Mouse (Mus musculus) stomach, postnatal 0 days (tissue): ENCODE measurements around the gene Caln1. TPM values are rescaled to one million over a fixed set of nuclear protein-coding genes. Genes with fewer than 3 reads are reported as not detected.

Source experiments
- ATAC-seq: fragments of 200-750 bp; cut with Nextera tagmentation; 2 replicates; pipeline ENCODE4 v1.8.0; 2017; ENCODE audit not compliant: low FRiP score, low TSS enrichment
- DNase-seq: peaks from one replicate; pipeline ENCODE4 v3.0.0-alpha.2; 2016; ENCODE audit warnings: low spot score
- H3K27ac ChIP-seq: fragments of 300-500 bp; sonication (generic); replicated peaks from 2 replicates; pipeline ENCODE4 v1.5.1; 2014; ENCODE audit warnings: mild to moderate bottlenecking, control low read depth
- H3K27me3 ChIP-seq: fragments of 300-500 bp; sonication (generic); 2 replicates; pipeline ENCODE4 v1.6.1; 2014; ENCODE audit warnings: low read length; ENCODE audit not compliant: control insufficient read depth, insufficient read depth
- H3K36me3 ChIP-seq: fragments of 300-500 bp; sonication (generic); 2 replicates; pipeline ENCODE4 v1.6.1; 2014; ENCODE audit warnings: low read length, mixed read lengths; ENCODE audit not compliant: control insufficient read depth, insufficient read depth
- H3K4me1 ChIP-seq: fragments of 300-500 bp; sonication (generic); replicated peaks from 2 replicates; pipeline ENCODE4 v1.6.1; 2014; ENCODE audit warnings: antibody characterized with exemption; ENCODE audit not compliant: control insufficient read depth, insufficient read depth
- H3K4me2 ChIP-seq: fragments of 300-500 bp; sonication (generic); replicated peaks from 2 replicates; pipeline ENCODE4 v1.6.1; 2014; ENCODE audit warnings: low read depth, mild to moderate bottlenecking, control low read depth, moderate library complexity
- H3K4me3 ChIP-seq: fragments of 300-500 bp; sonication (generic); 2 replicates; pipeline ENCODE4 v1.5.1; 2014; ENCODE audit warnings: low read depth, low read length, control low read depth
- H3K9ac ChIP-seq: fragments of 300-500 bp; sonication (generic); 2 replicates; pipeline ENCODE4 v1.6.1; 2014; ENCODE audit warnings: mild to moderate bottlenecking, low read length, control low read depth, mixed read lengths
- H3K9me3 ChIP-seq: fragments of 300-500 bp; sonication (generic); 2 replicates; pipeline ENCODE4 v1.6.1; 2016; ENCODE audit warnings: low read length; ENCODE audit not compliant: control insufficient read depth
- CTCF ChIP-seq: IDR thresholded peaks from 2 replicates; pipeline ENCODE4 v1.5.1; 2016; ENCODE audit warnings: antibody characterized with exemption, low read depth, mild to moderate bottlenecking, moderate library complexity
- EP300 ChIP-seq: optimal IDR thresholded peaks from 2 replicates; pipeline ENCODE3; 2016; ENCODE audit warnings: antibody characterized with exemption
- WGBS: fragments of 180-500 bp; shearing (Covaris S2); extraction: QIAGEN DNeasy Blood & Tissue Kit; methylation state at CpG from one replicate; pipeline ENCODE4 v1.1.7; 2014; 5-methylcytosine and 5-hydroxymethylcytosine counted together
- polyA plus RNA-seq: library from polyadenylated mRNA; unstranded; fragments of >200 nt; fragmentation: Nextera tagmentation; extraction: Ambion mirVana; gene quantifications from 2 replicates; pipeline ENCODE4 v1.2.1, GENCODE M21; 2015

The Caln1 gene
- polyA plus RNA-seq, 1 experiment from 2014 or later: 0.11 TPM

- no peak for TF ChIP-seq EP300
- TF ChIP-seq CTCF: no peak
- Histone ChIP-seq H3K36me3 (no peaks in the 10 kb centered on the region), H3K9ac (no peak overlapping the region), H3K27ac (no peak overlapping the region), H3K9me3 (no peaks in the 10 kb centered on the region), H3K27me3 (no peaks in the 10 kb centered on the region), H3K4me2 (no peak overlapping the region), H3K4me1 (no peaks in the 10 kb centered on the region), H3K4me3 (no peak overlapping the region)
- 63% methylated on average over 3 of the region's 3 CpGs for WGBS
- ATAC-seq (peak; percentile 31; the same call in 1 of the 2 replicates), DNase-seq (no peak)
These were observed 489.5 kb downstream of the Caln1 start for GRCm38 (mm10) chr5:130858706-130859105.

- H3K9me3 ChIP-seq: no peaks in the 10 kb centered on the region
- DNase-seq (no peak), ATAC-seq (no peak)
- H3K36me3 ChIP-seq: no peaks in the 10 kb centered on the region
- TF ChIP-seq CTCF: peak; percentile 57
- no peak for TF ChIP-seq EP300
- H3K9ac ChIP-seq: no peak overlapping the region
- H3K27me3 ChIP-seq: no peaks in the 10 kb centered on the region
- H3K4me3 ChIP-seq: no peak overlapping the region
- 42% methylated on average over 5 of the region's 6 CpGs for WGBS
- no peak overlapping the region for H3K27ac ChIP-seq
- H3K4me2 ChIP-seq: no peak overlapping the region
- H3K4me1 ChIP-seq: no peaks in the 10 kb centered on the region
These were observed 490.5 kb downstream of the Caln1 start for GRCm38 (mm10) chr5:130859736-130860135.

- ATAC-seq (no peak), DNase-seq (peak; percentile 21)
- Histone ChIP-seq H3K9ac (no peak overlapping the region), H3K27ac (no peak overlapping the region), H3K4me1 (no peaks in the 10 kb centered on the region), H3K4me3 (no peak overlapping the region), H3K36me3 (no peaks in the 10 kb centered on the region), H3K4me2 (no peak overlapping the region), H3K9me3 (no peaks in the 10 kb centered on the region), H3K27me3 (no peaks in the 10 kb centered on the region)
- TF ChIP-seq EP300: no peak
- TF ChIP-seq CTCF: peak; percentile 71
- WGBS: 59% methylated on average over 5 of the region's 5 CpGs
These were observed 493.0 kb downstream of the Caln1 start for GRCm38 (mm10) chr5:130862302-130862701.

GRCm38 (mm10) chr5:130869869-130870268 lies 500.6 kb downstream of the Caln1 start:
- no peaks in the 10 kb centered on the region for H3K36me3 ChIP-seq
- 85% methylated on average over 1 of the region's 1 CpGs for WGBS
- H3K4me2 ChIP-seq: no peak overlapping the region
- peak; percentile 57 for TF ChIP-seq CTCF
- TF ChIP-seq EP300: no peak
- no peaks in the 10 kb centered on the region for H3K4me1 ChIP-seq
- H3K27me3 ChIP-seq: no peaks in the 10 kb centered on the region
- no peak overlapping the region for H3K9ac ChIP-seq
- no peaks in the 10 kb centered on the region for H3K9me3 ChIP-seq
- H3K4me3 ChIP-seq: no peak overlapping the region
- no peak overlapping the region for H3K27ac ChIP-seq
- DNase-seq (no peak), ATAC-seq (no peak)

GRCm38 (mm10) chr5:130871086-130871485 lies 501.8 kb downstream of the Caln1 start:
- no peaks in the 10 kb centered on the region for H3K9me3 ChIP-seq
- H3K36me3 ChIP-seq: no peaks in the 10 kb centered on the region
- no peak for ATAC-seq
- TF ChIP-seq EP300: no peak
- TF ChIP-seq CTCF: no peak
- H3K4me2 ChIP-seq: no peak overlapping the region
- no peak overlapping the region for H3K9ac ChIP-seq
- H3K27ac ChIP-seq: no peak overlapping the region
- 50% methylated on average over 8 of the region's 8 CpGs for WGBS
- H3K4me1 ChIP-seq: no peaks in the 10 kb centered on the region
- H3K4me3 ChIP-seq: no peak overlapping the region
- DNase-seq: no peak
- no peaks in the 10 kb centered on the region for H3K27me3 ChIP-seq

- no peak for ATAC-seq
These were observed 506.1 kb downstream of the Caln1 start for GRCm38 (mm10) chr5:130875391-130875790.

More at GRCm38 (mm10) chr5:130875391-130875790, 506.1 kb downstream of the Caln1 start:
- H3K9me3 ChIP-seq: no peaks in the 10 kb centered on the region
- no peaks in the 10 kb centered on the region for H3K4me1 ChIP-seq
- H3K27ac ChIP-seq: no peak overlapping the region
- WGBS: 89% methylated on average over 3 of the region's 3 CpGs
- H3K36me3 ChIP-seq: no peaks in the 10 kb centered on the region
- no peak overlapping the region for H3K4me2 ChIP-seq
- no peak for DNase-seq
- no peak for TF ChIP-seq EP300
- no peak overlapping the region for H3K4me3 ChIP-seq
- H3K9ac ChIP-seq: no peak overlapping the region
- H3K27me3 ChIP-seq: no peaks in the 10 kb centered on the region
